Mouse (Mus musculus): Measurements from ENCODE around the gene Vmn1r86. TPM values are rescaled to one million over a fixed set of nuclear protein-coding genes. Genes with fewer than 3 reads are reported as not detected.

The Vmn1r86 gene
- polyA plus RNA-seq, 1 experiment from 2014 or later: not detected

GRCm38 (mm10) chr7:13059536-13059935 is 60.2 kb downstream of the Vmn1r86 start:
- no peaks in the 10 kb centered on the region for H3K4me1 ChIP-seq (replicated peaks; ENCODE audit: control insufficient read depth, insufficient read depth, low read length)
- ATAC-seq (replicated peaks; ENCODE audit: low FRiP score, low TSS enrichment, low read depth) (no peak), DNase-seq (ENCODE audit: low spot score) (no peak)
- H3K4me3 ChIP-seq (ENCODE audit: low read depth, low read length): no peak overlapping the region
- no peak overlapping the region for H3K9ac ChIP-seq (ENCODE audit: low read length)
- 93% methylated on average over 9 of the region's 9 CpGs for WGBS
- no peaks in the 10 kb centered on the region for H3K27me3 ChIP-seq (replicated peaks; ENCODE audit: control insufficient read depth, insufficient read depth, low read length)
- H3K4me2 ChIP-seq (ENCODE audit: low read length): no peak overlapping the region
- H3K27ac ChIP-seq (ENCODE audit: low read depth): no peak overlapping the region
- H3K9me3 ChIP-seq (ENCODE audit: control insufficient read depth, low read length): 0 out of 2 replicates have a peak, but pooled peaks cover 2% of the 10 kb centered on the region
- no peaks in the 10 kb centered on the region for H3K36me3 ChIP-seq (ENCODE audit: control insufficient read depth, insufficient read depth, low read length)

GRCm38 (mm10) chr7:13056913-13057700 is 62.6 kb downstream of the Vmn1r86 start:
- no peak for ATAC-seq (replicated peaks; ENCODE audit: low FRiP score, low TSS enrichment, low read depth)
- no peaks in the 10 kb centered on the region for H3K27me3 ChIP-seq (replicated peaks; ENCODE audit: control insufficient read depth, insufficient read depth, low read length)
- no peaks in the 10 kb centered on the region; the same call in 1 of the 2 replicates for H3K4me1 ChIP-seq (replicated peaks; ENCODE audit: control insufficient read depth, insufficient read depth, low read length)
- no peak overlapping the region for H3K9ac ChIP-seq (ENCODE audit: low read length)
- H3K36me3 ChIP-seq (ENCODE audit: control insufficient read depth, insufficient read depth, low read length): no peaks in the 10 kb centered on the region
- DNase-seq (ENCODE audit: low spot score): no peak
- no peaks in the 10 kb centered on the region for H3K9me3 ChIP-seq (ENCODE audit: control insufficient read depth, low read length)
- WGBS: 63% methylated on average over 8 of the region's 8 CpGs
- H3K4me2 ChIP-seq (ENCODE audit: low read length): no peak overlapping the region
- H3K27ac ChIP-seq (ENCODE audit: low read depth): no peak overlapping the region
- H3K4me3 ChIP-seq (ENCODE audit: low read depth, low read length): no peak overlapping the region

- Histone ChIP-seq H3K9me3 (ENCODE audit: control insufficient read depth, low read length) (no peaks in the 10 kb centered on the region), H3K4me3 (ENCODE audit: low read depth, low read length) (peak within 1 kb of the TSS; percentile 64), H3K4me1 (replicated peaks; ENCODE audit: control insufficient read depth, insufficient read depth, low read length) (no peaks in the 10 kb centered on the region; the same call in 1 of the 2 replicates), H3K27ac (ENCODE audit: low read depth) (peak within 1 kb of the TSS; percentile 36; the same call in 1 of the 2 replicates), H3K27me3 (replicated peaks; ENCODE audit: control insufficient read depth, insufficient read depth, low read length) (no peaks in the 10 kb centered on the region), H3K4me2 (ENCODE audit: low read length) (peak within 1 kb of the TSS; percentile 56), H3K9ac (ENCODE audit: low read length) (peak within 1 kb of the TSS; percentile 51), H3K36me3 (ENCODE audit: control insufficient read depth, insufficient read depth, low read length) (no peaks in the 10 kb centered on the region)
- peak; percentile 96 for ATAC-seq (replicated peaks; ENCODE audit: low FRiP score, low TSS enrichment, low read depth)
- DNase-seq (ENCODE audit: low spot score): peak; percentile 96
- under 1% methylated on average over 41 of the region's 41 CpGs for WGBS
Measured at GRCm38 (mm10) chr7:13054287-13055010, 65.3 kb downstream of the Vmn1r86 start, which contains the start of gene Mzf1. TSS of gene Mzf1 (minus strand) at chr7:13054764.

- peak overlapping the region; percentile 36; the same call in 1 of the 2 replicates for H3K27ac ChIP-seq (ENCODE audit: low read depth)
- no peaks in the 10 kb centered on the region for H3K36me3 ChIP-seq (ENCODE audit: control insufficient read depth, insufficient read depth, low read length)
- H3K4me1 ChIP-seq (replicated peaks; ENCODE audit: control insufficient read depth, insufficient read depth, low read length): no peaks in the 10 kb centered on the region; the same call in 1 of the 2 replicates
- DNase-seq (ENCODE audit: low spot score) (no peak), ATAC-seq (replicated peaks; ENCODE audit: low FRiP score, low TSS enrichment, low read depth) (no peak)
- H3K4me3 ChIP-seq (ENCODE audit: low read depth, low read length): peak overlapping the region; percentile 64
- 4% methylated on average over 15 of the region's 15 CpGs for WGBS
- H3K9ac ChIP-seq (ENCODE audit: low read length): peak overlapping the region; percentile 51
- H3K27me3 ChIP-seq (replicated peaks; ENCODE audit: control insufficient read depth, insufficient read depth, low read length): no peaks in the 10 kb centered on the region
- peak overlapping the region; percentile 56 for H3K4me2 ChIP-seq (ENCODE audit: low read length)
- no peaks in the 10 kb centered on the region for H3K9me3 ChIP-seq (ENCODE audit: control insufficient read depth, low read length)
Measured at GRCm38 (mm10) chr7:13053961-13054286, 65.8 kb downstream of the Vmn1r86 start.

- Histone ChIP-seq H3K9ac (ENCODE audit: low read length) (no peak overlapping the region), H3K9me3 (ENCODE audit: control insufficient read depth, low read length) (no peaks in the 10 kb centered on the region), H3K4me1 (replicated peaks; ENCODE audit: control insufficient read depth, insufficient read depth, low read length) (no peaks in the 10 kb centered on the region; the same call in 1 of the 2 replicates), H3K36me3 (ENCODE audit: control insufficient read depth, insufficient read depth, low read length) (no peaks in the 10 kb centered on the region), H3K4me3 (ENCODE audit: low read depth, low read length) (peak overlapping the region; percentile 64), H3K4me2 (ENCODE audit: low read length) (peak overlapping the region; percentile 56), H3K27ac (ENCODE audit: low read depth) (no peak overlapping the region), H3K27me3 (replicated peaks; ENCODE audit: control insufficient read depth, insufficient read depth, low read length) (no peaks in the 10 kb centered on the region)
- no peak for ATAC-seq (replicated peaks; ENCODE audit: low FRiP score, low TSS enrichment, low read depth)
- DNase-seq (ENCODE audit: low spot score): no peak
- 98% methylated on average over 2 of the region's 2 CpGs for WGBS
Measured at GRCm38 (mm10) chr7:13053501-13053900, 66.2 kb downstream of the Vmn1r86 start.

GRCm38 (mm10) chr7:13053001-13053400 is 66.7 kb downstream of the Vmn1r86 start:
- no peak overlapping the region for H3K4me3 ChIP-seq (ENCODE audit: low read depth, low read length)
- ATAC-seq (replicated peaks; ENCODE audit: low FRiP score, low TSS enrichment, low read depth): no peak
- H3K9ac ChIP-seq (ENCODE audit: low read length): no peak overlapping the region
- H3K27me3 ChIP-seq (replicated peaks; ENCODE audit: control insufficient read depth, insufficient read depth, low read length): no peaks in the 10 kb centered on the region
- no peaks in the 10 kb centered on the region for H3K9me3 ChIP-seq (ENCODE audit: control insufficient read depth, low read length)
- 90% methylated on average over 13 of the region's 13 CpGs for WGBS
- DNase-seq (ENCODE audit: low spot score): no peak
- no peak overlapping the region for H3K27ac ChIP-seq (ENCODE audit: low read depth)
- no peaks in the 10 kb centered on the region; the same call in 1 of the 2 replicates for H3K4me1 ChIP-seq (replicated peaks; ENCODE audit: control insufficient read depth, insufficient read depth, low read length)
- H3K36me3 ChIP-seq (ENCODE audit: control insufficient read depth, insufficient read depth, low read length): no peaks in the 10 kb centered on the region
- H3K4me2 ChIP-seq (ENCODE audit: low read length): no peak overlapping the region

Other genes starting within 250 kb of the Vmn1r86 start
- gene Zfp128, start 238.7 kb downstream of the Vmn1r86 start, polyA plus RNA-seq (2014; fragmentation: Nextera tagmentation; extraction: Ambion mirVana): 4.4 and 4.8 TPM in 2 replicates
- 17.4 and 21.6 TPM in 2 replicates for gene Zscan22, start 222.1 kb downstream of the Vmn1r86 start, polyA plus RNA-seq (2014; fragmentation: Nextera tagmentation; extraction: Ambion mirVana)
- gene Rps5, start 197.6 kb downstream of the Vmn1r86 start, polyA plus RNA-seq (2014; fragmentation: Nextera tagmentation; extraction: Ambion mirVana): 1,510 and 1,578 TPM in 2 replicates
- 0.45 and 0.63 TPM in 2 replicates for gene Rnf225, start 192.5 kb downstream of the Vmn1r86 start, polyA plus RNA-seq (2014; fragmentation: Nextera tagmentation; extraction: Ambion mirVana)
- 7.4 and 8.3 TPM in 2 replicates for gene Zfp324, start 154.1 kb downstream of the Vmn1r86 start, polyA plus RNA-seq (2014; fragmentation: Nextera tagmentation; extraction: Ambion mirVana)
- 5.4 and 6.5 TPM in 2 replicates for gene Zfp446, start 142.1 kb downstream of the Vmn1r86 start, polyA plus RNA-seq (2014; fragmentation: Nextera tagmentation; extraction: Ambion mirVana)
- gene Slc27a5, start 121.7 kb downstream of the Vmn1r86 start, polyA plus RNA-seq (2014; fragmentation: Nextera tagmentation; extraction: Ambion mirVana): 0.38 TPM in 1 of 2 replicates, not detected in the other
- 390 and 414 TPM in 2 replicates for gene Trim28, start 120.8 kb downstream of the Vmn1r86 start, polyA plus RNA-seq (2014; fragmentation: Nextera tagmentation; extraction: Ambion mirVana)
- 23.7 and 26.9 TPM in 2 replicates for gene Zbtb45, start 109.9 kb downstream of the Vmn1r86 start, polyA plus RNA-seq (2014; fragmentation: Nextera tagmentation; extraction: Ambion mirVana)
- gene Chmp2a, start 85.1 kb downstream of the Vmn1r86 start, polyA plus RNA-seq (2014; fragmentation: Nextera tagmentation; extraction: Ambion mirVana): 157 and 161 TPM in 2 replicates
- 72.7 and 124 TPM in 2 replicates for gene Ube2m, start 81.6 kb downstream of the Vmn1r86 start, polyA plus RNA-seq (2014; fragmentation: Nextera tagmentation; extraction: Ambion mirVana)
- gene Mzf1, start 65.2 kb downstream of the Vmn1r86 start, polyA plus RNA-seq (2014; fragmentation: Nextera tagmentation; extraction: Ambion mirVana): 2.5 and 2.7 TPM in 2 replicates
- gene Vmn1r85, start 24.7 kb downstream of the Vmn1r86 start, polyA plus RNA-seq (2014; fragmentation: Nextera tagmentation; extraction: Ambion mirVana): not detected in 2 replicates
- not detected in 2 replicates for gene Vmn1r87, start 20.2 kb upstream of the Vmn1r86 start, polyA plus RNA-seq (2014; fragmentation: Nextera tagmentation; extraction: Ambion mirVana)
- gene Vmn1r88, start 39.7 kb upstream of the Vmn1r86 start, polyA plus RNA-seq (2014; fragmentation: Nextera tagmentation; extraction: Ambion mirVana): 0.03 TPM in 1 of 2 replicates, not detected in the other
- gene Vmn1r89, start 93.1 kb upstream of the Vmn1r86 start, polyA plus RNA-seq (2014; fragmentation: Nextera tagmentation; extraction: Ambion mirVana): not detected in 2 replicates
- gene Lig1, start 157.4 kb upstream of the Vmn1r86 start, polyA plus RNA-seq (2014; fragmentation: Nextera tagmentation; extraction: Ambion mirVana): 110 and 115 TPM in 2 replicates
- 4.7 and 6.0 TPM in 2 replicates for gene Zswim9, start 158.8 kb upstream of the Vmn1r86 start, polyA plus RNA-seq (2014; fragmentation: Nextera tagmentation; extraction: Ambion mirVana)
- gene Pla2g4c, start 204.7 kb upstream of the Vmn1r86 start, polyA plus RNA-seq (2014; fragmentation: Nextera tagmentation; extraction: Ambion mirVana): 0.97 and 1.0 TPM in 2 replicates